Mouse (Mus musculus) thymus, adult 2 months (tissue): Measurements from ENCODE around the gene Sppl2b. TPM values are rescaled to one million over a fixed set of nuclear protein-coding genes. Genes with fewer than 3 reads are reported as not detected.

ENCODE experiments used
- DNase-seq: peaks from one replicate; pipeline ENCODE4 v3.0.0; 2021
- H3K27ac ChIP-seq: fragments of 200-500 bp; 2 replicates; pipeline ENCODE4 v1.5.1; 2012; ENCODE audit warnings: low read length, control low read depth; ENCODE audit not compliant: control insufficient read depth, insufficient read depth
- H3K27me3 ChIP-seq: fragments of 200-500 bp; 2 replicates; pipeline ENCODE4 v1.6.1; 2012; ENCODE audit warnings: mild to moderate bottlenecking, low read length, moderate library complexity, mixed read lengths; ENCODE audit not compliant: control insufficient read depth, insufficient read depth
- H3K36me3 ChIP-seq: fragments of 200-500 bp; 2 replicates; pipeline ENCODE4 v1.6.1; 2012; ENCODE audit warnings: mild to moderate bottlenecking, low read length, moderate library complexity; ENCODE audit not compliant: control insufficient read depth, insufficient read depth
- H3K4me1 ChIP-seq: fragments of 200-500 bp; replicated peaks from 2 replicates; pipeline ENCODE4 v1.6.1; 2012; ENCODE audit warnings: low read length; ENCODE audit not compliant: control insufficient read depth, insufficient read depth
- H3K4me3 ChIP-seq: fragments of 200-500 bp; 2 replicates; pipeline ENCODE4 v1.5.1; 2012; ENCODE audit warnings: mild to moderate bottlenecking, low read length, control low read depth, moderate library complexity; ENCODE audit not compliant: control insufficient read depth, insufficient read depth
- CTCF ChIP-seq: fragments of 200-500 bp; IDR thresholded peaks from 2 replicates; pipeline ENCODE4 v1.5.1; 2012; ENCODE audit warnings: mild to moderate bottlenecking, control low read depth, low read length, moderate library complexity, borderline replicate concordance; ENCODE audit not compliant: control insufficient read depth, poor library complexity, insufficient read depth; ENCODE audit errors: extremely low read depth
- POLR2A ChIP-seq: fragments of 200-500 bp; IDR thresholded peaks from 2 replicates; pipeline ENCODE4 v1.6.1; 2012; ENCODE audit warnings: mild to moderate bottlenecking, low read length, control low read depth, moderate library complexity; ENCODE audit not compliant: control insufficient read depth, poor library complexity, insufficient read depth; ENCODE audit errors: extremely low read depth
- WGBS: fragments of 180-500 bp; shearing (Covaris S2); methylation state at CpG from one replicate; pipeline ENCODE4 v1.1.7; 2018; 5-methylcytosine and 5-hydroxymethylcytosine counted together
- polyA plus RNA-seq: library from polyadenylated mRNA; depleted of rRNA; stranded (reverse); fragments of >200 nt; gene quantifications from 2 replicates; pipeline ENCODE4 v1.2.3, GENCODE M21; 2012

The Sppl2b gene
- polyA plus RNA-seq, 1 experiment = 167 TPM

- no peak for TF ChIP-seq POLR2A
- no peak for TF ChIP-seq CTCF
- peaks cover 12% of the 10 kb centered on the region for H3K4me1 ChIP-seq
- DNase-seq = no peak
- H3K4me3 ChIP-seq = no peak overlapping the region
- H3K27ac ChIP-seq = no peak overlapping the region
- WGBS = 55% methylated on average over 1 of the region's 1 CpGs
- H3K36me3 ChIP-seq = peaks cover 10% of the 10 kb centered on the region
- H3K27me3 ChIP-seq = no peaks in the 10 kb centered on the region
Measured at GRCm38 (mm10) chr10:80829359-80830278, 25.5 kb upstream of the Sppl2b start.

GRCm38 (mm10) chr10:80831136-80831535 lies 23.9 kb upstream of the Sppl2b start:
- no peaks in the 10 kb centered on the region; the same call in 1 of the 2 replicates for H3K27me3 ChIP-seq
- H3K4me3 ChIP-seq = no peak overlapping the region
- H3K36me3 ChIP-seq = peaks cover 10% of the 10 kb centered on the region
- peaks cover 9% of the 10 kb centered on the region for H3K4me1 ChIP-seq
- peak; percentile 61 for DNase-seq
- no peak overlapping the region for H3K27ac ChIP-seq
- no peak for TF ChIP-seq CTCF
- no peak for TF ChIP-seq POLR2A
- 20% methylated on average over 9 of the region's 9 CpGs for WGBS

- no peak overlapping the region for H3K4me3 ChIP-seq
- WGBS = 88% methylated on average over 7 of the region's 7 CpGs
- peaks cover 10% of the 10 kb centered on the region for H3K36me3 ChIP-seq
- TF ChIP-seq CTCF = no peak
- no peak for TF ChIP-seq POLR2A
- no peak for DNase-seq
- H3K27me3 ChIP-seq = no peaks in the 10 kb centered on the region; the same call in 1 of the 2 replicates
- peaks cover 4% of the 10 kb centered on the region for H3K4me1 ChIP-seq
- H3K27ac ChIP-seq = no peak overlapping the region
Measured at GRCm38 (mm10) chr10:80832818-80833217, 22.3 kb upstream of the Sppl2b start.

- no peak for TF ChIP-seq CTCF
- no peak for TF ChIP-seq POLR2A
- no peak overlapping the region for H3K4me3 ChIP-seq
- WGBS = 75% methylated on average over 30 of the region's 30 CpGs
Measured at GRCm38 (mm10) chr10:80835617-80836016, 19.5 kb upstream of the Sppl2b start.

GRCm38 (mm10) chr10:80836949-80837379 lies 18.1 kb upstream of the Sppl2b start:
- TF ChIP-seq CTCF (no peak), POLR2A (no peak)
- Histone ChIP-seq H3K4me1 (no peaks in the 10 kb centered on the region), H3K4me3 (no peak overlapping the region), H3K27ac (no peak overlapping the region), H3K27me3 (no peaks in the 10 kb centered on the region; the same call in 1 of the 2 replicates), H3K36me3 (no peaks in the 10 kb centered on the region)
- WGBS = 65% methylated on average over 7 of the region's 7 CpGs
- no peak for DNase-seq

More at GRCm38 (mm10) chr10:80835617-80836016, 19.5 kb upstream of the Sppl2b start:
- no peak for DNase-seq
- H3K27me3 ChIP-seq = no peaks in the 10 kb centered on the region; the same call in 1 of the 2 replicates
- no peaks in the 10 kb centered on the region for H3K4me1 ChIP-seq
- no peaks in the 10 kb centered on the region for H3K36me3 ChIP-seq
- no peak overlapping the region for H3K27ac ChIP-seq

GRCm38 (mm10) chr10:80837827-80838226 lies 17.2 kb upstream of the Sppl2b start:
- H3K36me3 ChIP-seq = no peaks in the 10 kb centered on the region
- TF ChIP-seq CTCF = no peak
- no peak for TF ChIP-seq POLR2A
- H3K27me3 ChIP-seq = no peaks in the 10 kb centered on the region; the same call in 1 of the 2 replicates
- H3K4me1 ChIP-seq = no peaks in the 10 kb centered on the region
- no peak for DNase-seq
- H3K4me3 ChIP-seq = no peak overlapping the region
- no peak overlapping the region for H3K27ac ChIP-seq
- 89% methylated on average over 2 of the region's 2 CpGs for WGBS
